Mouse (Mus musculus) myocyte (in vitro differentiated cells): Measurements from ENCODE around the gene Ace2.

Experiments used
- E2F4 ChIP-seq: IDR thresholded peaks from one replicate; pipeline ENCODE4 v1.6.1; 2011; ENCODE audit warnings: mild to moderate bottlenecking, control low read depth, moderate library complexity; ENCODE audit not compliant: insufficient read depth
- MAX ChIP-seq: IDR thresholded peaks from one replicate; pipeline ENCODE4 v1.6.1; 2011; ENCODE audit warnings: low read depth, mild to moderate bottlenecking, control low read depth
- POLR2A ChIP-seq: IDR thresholded peaks from one replicate; pipeline ENCODE4 v1.6.1; 2011; ENCODE audit warnings: low read depth, mild to moderate bottlenecking, control low read depth, moderate library complexity; ENCODE audit not compliant: insufficient read length
- POLR2AphosphoS2 ChIP-seq: IDR thresholded peaks from one replicate; pipeline ENCODE4 v1.6.1; 2011; ENCODE audit warnings: low read depth, control low read depth; ENCODE audit not compliant: insufficient read length
- SRF ChIP-seq: IDR thresholded peaks from one replicate; pipeline ENCODE4 v1.6.1; 2011; ENCODE audit warnings: low read depth; ENCODE audit not compliant: control insufficient read depth, insufficient read length
- TCF12 ChIP-seq: IDR thresholded peaks from one replicate; pipeline ENCODE4 v1.6.1; 2011; ENCODE audit warnings: mild to moderate bottlenecking, control low read depth; ENCODE audit not compliant: poor library complexity, insufficient read depth, severe bottlenecking

DNA sequence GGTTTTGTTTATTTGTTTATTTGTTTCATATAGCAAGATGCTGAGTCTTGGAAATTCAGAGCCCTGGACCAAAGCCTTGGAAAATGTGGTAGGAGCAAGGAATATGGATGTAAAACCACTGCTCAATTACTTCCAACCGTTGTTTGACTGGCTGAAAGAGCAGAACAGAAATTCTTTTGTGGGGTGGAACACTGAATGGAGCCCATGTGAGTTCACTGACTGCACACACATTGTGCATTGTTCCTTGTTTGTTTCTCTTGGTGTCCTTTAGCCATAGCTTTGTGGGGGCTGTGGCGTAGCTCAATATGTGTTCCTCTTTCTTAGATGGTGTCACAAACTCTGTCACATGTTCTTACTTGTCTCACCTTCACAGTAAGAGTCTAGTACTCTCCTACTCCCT is 36.6 kb downstream of the Ace2 start:
- TF ChIP-seq POLR2A = no peak
- TF ChIP-seq E2F4 = no peak
- no peak for TF ChIP-seq POLR2AphosphoS2
- no peak for TF ChIP-seq TCF12
- no peak for TF ChIP-seq MAX
- no peak for TF ChIP-seq SRF
